Mouse (Mus musculus) ES-CJ7 (cell line): ENCODE data around the gene 4931423N10Rik.

Experiments
- DNase-seq: peaks from one replicate; pipeline ENCODE4 v3.0.0; 2011; ENCODE audit warnings: low read depth, low spot score

4931423N10Rik gene

DNA sequence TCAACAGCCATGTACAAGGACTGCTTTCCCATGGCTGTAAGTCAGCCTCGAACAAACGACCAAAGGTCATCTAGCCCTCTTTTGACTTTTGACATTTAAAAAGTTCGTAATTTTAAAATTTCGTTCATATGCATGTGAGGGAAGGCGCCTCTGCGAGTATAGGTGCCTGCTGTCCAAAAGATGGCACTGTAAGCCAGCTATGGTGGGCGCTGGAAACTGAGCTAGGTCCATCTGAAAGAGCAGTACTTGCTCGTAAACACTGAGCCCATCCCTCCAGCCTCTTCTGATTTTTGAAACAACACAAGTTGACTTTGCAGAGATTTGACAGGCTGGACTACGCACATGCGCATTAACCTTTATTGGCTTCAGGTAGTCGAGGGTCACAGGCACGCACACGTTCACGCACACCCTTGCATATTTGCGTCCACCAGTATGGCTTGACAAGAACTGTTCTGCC is at the start of gene 4931423N10Rik:
Gene 4931423N10Rik (plus strand): TSS at position 407 of the 457 bp plus-strand sequence.
- DNase-seq = peak; percentile 35

GRCm38 (mm10) chr2:23172305-23172704 is 35.0 kb upstream of the 4931423N10Rik start:
- no peak for DNase-seq

- no peak for DNase-seq
Measured at GRCm38 (mm10) chr2:23194366-23194765, 12.9 kb upstream of the 4931423N10Rik start.

DNA sequence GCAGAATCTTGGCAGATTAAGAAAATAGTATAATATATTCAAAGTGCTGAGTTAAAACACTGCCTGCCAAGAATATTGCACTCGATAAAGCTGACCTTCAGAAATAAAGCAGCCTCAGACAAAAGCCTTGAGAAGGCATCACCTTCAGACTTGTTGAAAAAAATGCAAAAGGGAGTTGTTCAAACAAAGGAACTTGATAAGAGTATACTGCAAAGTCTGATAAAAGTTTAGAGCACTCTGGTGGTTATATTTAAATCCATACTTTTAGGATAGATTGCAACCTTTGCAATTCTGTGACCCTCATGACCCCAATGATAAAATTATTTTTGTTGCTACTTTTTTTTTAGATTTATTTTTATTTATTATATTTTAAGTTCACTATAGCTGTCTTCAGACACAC is 6.2 kb upstream of the 4931423N10Rik start:
- no peak for DNase-seq

- no peak for DNase-seq
Measured at GRCm38 (mm10) chr2:23202900-23203670, 4.2 kb upstream of the 4931423N10Rik start.

DNA sequence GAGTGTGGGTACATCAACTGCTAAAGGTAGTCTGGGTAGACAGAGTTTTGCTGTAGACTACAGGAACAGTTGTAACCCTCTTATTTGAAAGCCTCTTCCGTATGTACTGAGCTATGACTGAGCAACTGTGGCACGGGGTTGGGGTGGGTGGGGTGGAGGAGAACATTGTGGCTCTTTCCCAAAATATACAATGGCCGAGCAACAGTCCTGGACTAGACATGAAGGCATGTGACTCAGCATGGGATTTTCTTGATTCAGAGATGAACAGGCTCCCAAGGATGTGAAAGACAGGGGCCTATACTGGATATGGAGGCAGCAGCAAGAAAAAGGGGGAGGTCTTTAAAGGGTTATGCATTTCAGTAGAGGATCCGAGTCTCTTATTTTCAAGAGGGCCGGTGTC is 6.4 kb downstream of the 4931423N10Rik start:
- DNase-seq = no peak

DNA sequence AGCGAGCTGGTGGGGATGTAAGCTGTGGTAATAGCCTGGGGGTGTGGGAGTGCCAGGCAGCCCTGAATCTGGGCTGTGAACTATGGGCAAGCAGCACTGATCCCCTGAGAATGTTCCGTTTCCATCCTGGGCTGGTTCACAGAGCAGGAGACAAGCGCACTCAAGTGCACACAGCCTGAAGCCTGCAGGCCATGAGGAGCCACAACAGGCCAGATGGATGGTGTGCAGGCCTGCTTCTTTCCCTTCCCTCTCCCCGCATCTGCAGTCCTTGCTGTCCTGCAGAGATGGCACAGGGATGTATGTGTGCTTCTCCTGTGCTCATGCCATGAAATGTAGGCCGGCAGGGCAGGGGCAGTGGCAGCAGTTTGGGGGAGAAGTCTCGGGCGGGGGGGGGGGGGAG is 17.9 kb downstream of the 4931423N10Rik start:
- no peak for DNase-seq

DNA sequence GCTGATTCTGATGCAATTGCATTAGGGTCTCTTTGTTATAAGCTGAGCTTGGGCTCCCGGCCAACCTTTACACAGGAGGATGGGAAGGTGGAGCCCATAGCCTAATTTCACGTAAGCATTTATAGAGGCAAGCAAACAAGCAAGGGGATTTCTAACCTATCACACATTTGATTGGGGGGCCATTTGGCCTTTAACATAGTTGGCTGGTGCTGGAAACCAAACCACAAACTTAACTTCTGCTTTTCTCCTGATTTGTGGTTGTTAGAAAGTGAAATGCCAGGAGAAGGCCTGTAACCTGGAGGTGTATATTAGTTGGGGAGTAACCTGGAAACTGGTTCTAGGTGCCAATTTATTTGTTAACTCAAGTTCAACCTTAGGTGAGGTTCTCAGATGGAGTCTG is 21.2 kb downstream of the 4931423N10Rik start:
- no peak for DNase-seq

- DNase-seq = peak; percentile 7
Measured at GRCm38 (mm10) chr2:23234065-23234773, 26.9 kb downstream of the 4931423N10Rik start.

DNA sequence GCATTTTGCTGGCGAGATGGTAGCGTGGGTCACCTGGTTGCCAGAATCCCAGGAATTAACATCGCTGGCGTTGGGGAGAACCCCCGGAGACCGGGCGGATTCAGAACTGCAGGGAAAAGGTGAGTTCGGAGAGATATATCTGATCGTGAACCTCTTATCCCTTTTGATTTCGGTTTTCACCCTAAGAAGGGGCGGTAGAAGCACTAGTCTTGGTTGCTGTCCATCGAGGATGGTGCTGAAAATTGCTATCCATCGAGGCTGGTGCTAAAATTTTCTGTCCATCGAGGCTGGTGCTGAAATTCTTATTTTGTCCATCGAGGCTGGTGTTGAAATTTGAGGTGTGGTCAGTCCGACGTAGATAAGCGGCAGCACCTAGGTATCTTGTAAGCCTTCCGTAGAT is 83.7 kb downstream of the 4931423N10Rik start:
- peak; percentile 46 for DNase-seq

GRCm38 (mm10) chr2:23314869-23315268 is 107.6 kb downstream of the 4931423N10Rik start:
- peak; percentile 8 for DNase-seq
